Mouse (Mus musculus) C2C12 (cell line): Measurements from ENCODE around the gene Irf2. TPM values are rescaled to one million over a fixed set of nuclear protein-coding genes. Genes with fewer than 3 reads are reported as not detected.

Experiments used
- H3K27me3 ChIP-seq: one replicate; pipeline ENCODE4 v1.6.1; 2011; ENCODE audit not compliant: control insufficient read depth, insufficient read depth, insufficient read length
- H3K36me3 ChIP-seq: one replicate; pipeline ENCODE4 v1.6.1; 2011; ENCODE audit not compliant: control insufficient read depth, insufficient read depth
- H3K4me3 ChIP-seq: one replicate; pipeline ENCODE4 v1.5.1; 2011; ENCODE audit warnings: mild to moderate bottlenecking, control low read depth; ENCODE audit not compliant: poor library complexity, insufficient read depth, severe bottlenecking
- H3K79me2 ChIP-seq: one replicate; pipeline ENCODE4 v1.6.1; 2011; ENCODE audit not compliant: control insufficient read depth, insufficient read depth
- H3K79me3 ChIP-seq: one replicate; pipeline ENCODE4 v1.6.1; 2011; ENCODE audit warnings: low read depth, control low read depth
- H3ac ChIP-seq: one replicate; pipeline ENCODE3; 2011; ENCODE audit warnings: low read depth; ENCODE audit not compliant: control insufficient read depth, insufficient read length
- CEBPB ChIP-seq: IDR thresholded peaks from one replicate; pipeline ENCODE4 v1.6.1; 2011; ENCODE audit warnings: low read depth, mild to moderate bottlenecking, control low read depth, moderate library complexity
- CTCF ChIP-seq: IDR thresholded peaks from one replicate; pipeline ENCODE4 v1.5.1; 2011; ENCODE audit not compliant: control insufficient read depth, insufficient read depth, insufficient read length
- FOSL1 ChIP-seq: IDR thresholded peaks from one replicate; pipeline ENCODE4 v1.8.0; 2011; ENCODE audit warnings: mild to moderate bottlenecking, low read length; ENCODE audit not compliant: poor library complexity, insufficient read depth, severe bottlenecking
- MAX ChIP-seq: IDR thresholded peaks from one replicate; pipeline ENCODE4 v1.6.1; 2011; ENCODE audit warnings: mild to moderate bottlenecking, control low read depth
- MYOD1 ChIP-seq: IDR thresholded peaks from one replicate; pipeline ENCODE4 v1.6.1; 2011; ENCODE audit warnings: low read depth; ENCODE audit not compliant: control insufficient read depth, insufficient read length
- MYOG ChIP-seq: IDR thresholded peaks from one replicate; pipeline ENCODE4 v1.6.1; 2011; ENCODE audit not compliant: control insufficient read depth, insufficient read length; ENCODE audit errors: extremely low read depth
- USF1 ChIP-seq: IDR thresholded peaks from one replicate; pipeline ENCODE4 v1.6.1; 2011; ENCODE audit warnings: low read depth, mild to moderate bottlenecking, control low read depth, moderate library complexity
- polyA plus RNA-seq: library from polyadenylated mRNA; unstranded; fragments of >200 nt; fragmentation: generic; extraction: Trizol; gene quantifications from one replicate; pipeline ENCODE4 v1.2.1, GENCODE M21; 2012; ENCODE audit warnings: missing spikeins

Gene Irf2
- polyA plus RNA-seq, 1 experiment: 7.6 TPM

GRCm38 (mm10) chr8:46867440-46867839 lies 127.9 kb downstream of the Irf2 start:
- H3K79me2 ChIP-seq: no peaks in the 10 kb centered on the region

GRCm38 (mm10) chr8:46868346-46869065 lies 129.0 kb downstream of the Irf2 start:
- no peaks in the 10 kb centered on the region for H3K79me3 ChIP-seq
- TF ChIP-seq CEBPB: peak; percentile 98
- TF ChIP-seq USF1: no peak
- peak; percentile 90 for TF ChIP-seq FOSL1
- TF ChIP-seq CTCF: no peak
- no peak for TF ChIP-seq MAX
- H3K27me3 ChIP-seq: no peaks in the 10 kb centered on the region
- H3ac ChIP-seq: no peak overlapping the region
- H3K79me2 ChIP-seq: no peaks in the 10 kb centered on the region
- no peak overlapping the region for H3K4me3 ChIP-seq
- H3K36me3 ChIP-seq: no peaks in the 10 kb centered on the region

More at GRCm38 (mm10) chr8:46867440-46867839, 127.9 kb downstream of the Irf2 start:
- H3ac ChIP-seq: no peak overlapping the region
- TF ChIP-seq FOSL1 (no peak), MAX (no peak), MYOD1 (no peak), CTCF (no peak), CEBPB (no peak), USF1 (no peak), MYOG (no peak)
- no peaks in the 10 kb centered on the region for H3K27me3 ChIP-seq
- no peak overlapping the region for H3K4me3 ChIP-seq
- H3K79me3 ChIP-seq: no peaks in the 10 kb centered on the region
- no peaks in the 10 kb centered on the region for H3K36me3 ChIP-seq

GRCm38 (mm10) chr8:46869521-46869925 lies 130.0 kb downstream of the Irf2 start:
- no peaks in the 10 kb centered on the region for H3K36me3 ChIP-seq
- TF ChIP-seq USF1 (no peak), FOSL1 (peak; percentile 18), MYOD1 (peak; percentile 27), MAX (peak; percentile 77)
- peak overlapping the region; percentile 21 for H3ac ChIP-seq
- no peak overlapping the region for H3K4me3 ChIP-seq
- no peaks in the 10 kb centered on the region for H3K27me3 ChIP-seq
- H3K79me3 ChIP-seq: no peaks in the 10 kb centered on the region
- no peaks in the 10 kb centered on the region for H3K79me2 ChIP-seq

GRCm38 (mm10) chr8:46871086-46871485 lies 131.6 kb downstream of the Irf2 start:
- Histone ChIP-seq H3K79me2 (no peaks in the 10 kb centered on the region), H3K27me3 (no peaks in the 10 kb centered on the region), H3K79me3 (no peaks in the 10 kb centered on the region), H3K4me3 (no peak overlapping the region), H3K36me3 (no peaks in the 10 kb centered on the region), H3ac (no peak overlapping the region)
- no peak for TF ChIP-seq CEBPB
- TF ChIP-seq USF1: no peak
- TF ChIP-seq CTCF: no peak
- TF ChIP-seq MYOG: no peak
- TF ChIP-seq MYOD1: no peak
- no peak for TF ChIP-seq MAX
- no peak for TF ChIP-seq FOSL1

- no peak for TF ChIP-seq CEBPB
- TF ChIP-seq USF1: no peak
- TF ChIP-seq MAX: no peak
- no peak for TF ChIP-seq CTCF
- TF ChIP-seq FOSL1: no peak
- no peak for TF ChIP-seq MYOD1
- TF ChIP-seq MYOG: no peak
- Histone ChIP-seq H3K79me2 (no peaks in the 10 kb centered on the region), H3K36me3 (no peaks in the 10 kb centered on the region), H3K4me3 (no peak overlapping the region), H3K79me3 (no peaks in the 10 kb centered on the region), H3ac (no peak overlapping the region), H3K27me3 (no peaks in the 10 kb centered on the region)
These were observed 136.2 kb downstream of the Irf2 start for GRCm38 (mm10) chr8:46875615-46876293.

GRCm38 (mm10) chr8:46881348-46881747 lies 141.8 kb downstream of the Irf2 start:
- TF ChIP-seq CTCF (no peak), MAX (no peak)
- Histone ChIP-seq H3K79me3 (no peaks in the 10 kb centered on the region), H3ac (no peak overlapping the region), H3K36me3 (no peaks in the 10 kb centered on the region), H3K27me3 (no peaks in the 10 kb centered on the region), H3K4me3 (no peak overlapping the region), H3K79me2 (no peaks in the 10 kb centered on the region)
